ENCODE assay signal across 28 mouse cellular contexts in genomic region chr11:100785774-100786173, GRCm38 (mm10). TPM values are rescaled to one million over a fixed set of nuclear protein-coding genes. Genes with fewer than 3 reads are reported as not detected.
"Had no signal": no experiment of that assay in that cellular context is flagged by ENCODE, and none has a peak within 500 bp of the region (broad histone marks: within the 10 kb centered on the region; RNA-seq: fewer than 3 reads in every experiment).

No protein-coding gene starts in this region.

- H3K4me1 ChIP-seq: midbrain, embryonic 15.5 days; neural tube, embryonic 13.5 days; stomach, embryonic 15.5 days had no signal

- ATAC-seq: midbrain, embryonic 15.5 days had no signal

- H3K27me3 ChIP-seq: kidney, embryonic 15.5 days; liver, embryonic 13.5 days; midbrain, embryonic 15.5 days; neural tube, embryonic 13.5 days; stomach, embryonic 15.5 days had no signal

- H3K4me3 ChIP-seq: kidney, embryonic 15.5 days; left cerebral cortex, adult 2 months; liver, embryonic 13.5 days; midbrain, embryonic 15.5 days; myocyte; neural tube, embryonic 13.5 days; stomach, embryonic 15.5 days had no signal

- H3K27ac ChIP-seq: kidney, embryonic 15.5 days; left cerebral cortex, adult 2 months; liver, embryonic 13.5 days; midbrain, embryonic 15.5 days; neural tube, embryonic 13.5 days; stomach, embryonic 15.5 days had no signal

- H3K4me2 ChIP-seq: kidney, embryonic 15.5 days; liver, embryonic 13.5 days; midbrain, embryonic 11.5 days; midbrain, embryonic 15.5 days; neural tube, embryonic 13.5 days; stomach, embryonic 15.5 days had no signal

- DNase-seq: kidney, postnatal 36 days; layer of hippocampus, postnatal 36 days; liver, embryonic 13.5 days; lung, adult 2 months; lung, postnatal 14 days; lung, postnatal 4 days; retina, postnatal 1 day; right cerebral cortex, postnatal 25 days; spleen, adult 18-20 months; thymus, postnatal 36 days had no signal

- H3K9me3 ChIP-seq: kidney, embryonic 15.5 days; liver, embryonic 13.5 days; midbrain, embryonic 15.5 days; neural tube, embryonic 13.5 days; stomach, embryonic 15.5 days had no signal

- H3K9ac ChIP-seq: kidney, embryonic 15.5 days; liver, embryonic 13.5 days; midbrain, embryonic 15.5 days; neural tube, embryonic 13.5 days; stomach, embryonic 15.5 days had no signal

RNA-seq across cellular contexts. Expression of gene Hcrt, which starts 23.0 kb away (rescaled TPM):
- total RNA-seq: layer of hippocampus, adult 8-10 months; layer of hippocampus, postnatal 36 days; left cerebral cortex, adult 2 months; liver, adult 2 months; megakaryocyte progenitor cell, adult 5-6 weeks; megakaryocyte-erythroid progenitor cell, adult 5-6 weeks; monocyte, adult 5-6 weeks; neutrophil, adult 5-6 weeks had no signal
- polyA plus RNA-seq: kidney, embryonic 15.5 days; limb, embryonic 11.5 days; limb, embryonic 14.5 days; liver, adult 2 months; liver, embryonic 13.5 days; liver, embryonic 16.5 days; lung, adult 2 months; lung, embryonic 16.5 days; midbrain, embryonic 11.5 days; myocyte; neural tube, embryonic 13.5 days; stomach, embryonic 15.5 days; urinary bladder, adult 2 months had no signal

RNA-seq across cellular contexts. Expression of gene Kcnh4, which starts 26.0 kb away (rescaled TPM):
- total RNA-seq: liver, adult 2 months; megakaryocyte progenitor cell, adult 5-6 weeks; megakaryocyte-erythroid progenitor cell, adult 5-6 weeks; monocyte, adult 5-6 weeks had no signal
- polyA plus RNA-seq: limb, embryonic 11.5 days; liver, adult 2 months; liver, embryonic 13.5 days; liver, embryonic 16.5 days; lung, embryonic 16.5 days had no signal
